Mouse (Mus musculus): ENCODE data around the gene Mypop.

GRCm38 (mm10) chr7:18989995-18990394 lies 1.1 kb upstream of the Mypop start:
- TF ChIP-seq CTCF (IDR thresholded peaks at IDR 0.05; ENCODE audit: low read depth, low read length) (no peak), EP300 (IDR thresholded peaks at IDR 0.05; ENCODE audit: insufficient read depth, low read depth, low read length) (no peak)
